Mouse (Mus musculus) lung, postnatal 0 days (tissue): Measurements from ENCODE around the gene Ramp3.

Source experiments
- CTCF ChIP-seq: IDR thresholded peaks from 2 replicates; pipeline ENCODE4 v1.5.1; 2016; ENCODE audit warnings: antibody characterized with exemption, mild to moderate bottlenecking
- EP300 ChIP-seq: IDR thresholded peaks from 2 replicates; pipeline ENCODE4 v1.6.1; 2016; ENCODE audit warnings: antibody characterized with exemption, mild to moderate bottlenecking, control low read depth

DNA sequence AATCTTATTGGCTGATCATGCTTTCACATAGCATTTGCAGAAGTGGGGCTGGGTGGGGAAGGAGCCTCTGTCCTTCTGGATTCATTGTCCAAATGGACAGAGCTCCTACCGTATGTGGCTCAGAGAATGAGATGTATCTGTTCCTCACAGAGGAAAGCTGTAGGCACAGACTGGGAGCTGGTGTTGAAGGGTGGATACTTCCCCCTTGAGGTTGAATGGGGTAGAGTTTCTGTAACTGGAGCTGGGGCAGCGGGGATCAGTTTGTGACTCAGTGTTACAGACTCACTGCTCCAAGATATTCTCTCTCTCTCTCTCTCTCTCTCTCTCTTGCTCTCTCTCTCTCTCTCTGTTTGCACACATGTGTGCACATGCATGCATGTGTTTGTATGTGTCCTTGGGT is 11.7 kb downstream of the Ramp3 start:
- peak; percentile 33 for TF ChIP-seq CTCF
- no peak for TF ChIP-seq EP300
